In the genomic region with DNA sequence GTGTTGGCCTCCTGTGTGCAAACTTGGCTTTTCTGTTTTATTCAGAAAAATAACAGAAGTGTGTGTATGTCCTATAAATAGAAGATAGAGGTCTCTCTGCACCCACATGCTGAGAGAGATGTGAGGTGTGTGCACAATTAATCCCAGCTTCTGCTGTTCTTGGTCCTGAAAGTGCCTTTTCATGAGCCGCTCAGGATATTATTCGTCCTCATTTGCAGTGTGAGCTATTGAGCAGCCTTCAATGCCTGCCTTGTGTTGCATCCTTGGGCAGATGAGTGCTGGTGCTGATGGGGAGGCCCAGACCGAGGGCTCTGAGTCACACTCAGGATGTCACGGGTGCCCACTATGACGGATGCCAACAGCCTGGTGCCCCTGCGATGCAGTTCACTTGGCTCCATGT, we compare ENCODE assay signal across 23 mouse cellular contexts.
DNase-seq lines count a peak whose midpoint lies in the region; ATAC-seq and TF ChIP-seq lines count a peak whose summit lies in the region.
"Had no signal": no experiment of that assay in that cellular context is flagged by ENCODE, and none has a peak within 500 bp of the region (broad histone marks: within the 10 kb centered on the region; RNA-seq: fewer than 3 reads in every experiment).

No protein-coding gene starts in this region.

- no peak for DNase-seq in kidney, postnatal 0 days (ENCODE audit: low spot score)
- peak; percentile 14 to 31 for DNase-seq in layer of hippocampus, postnatal 14 days (ENCODE audit: low spot score in 2 of 2)
- DNase-seq in layer of hippocampus, adult 18-20 months (ENCODE audit: low spot score in 2 of 2): no peak
- no peak for DNase-seq in midbrain, embryonic 10.5 days (ENCODE audit: low spot score)
- peak; percentile 49 for DNase-seq in midbrain, postnatal 0 days (ENCODE audit: low spot score)
- DNase-seq: adrenal gland, postnatal 25 days; B cell, adult 2 months; cerebellum, postnatal 14 days; gastrocnemius, postnatal 14 days; heart, postnatal 14 days; kidney, adult 18-20 months; kidney, postnatal 4 days; lung, embryonic 14.5 days; lung, postnatal 14 days had no signal

- no peak overlapping the region for H3K4me2 ChIP-seq in kidney, postnatal 0 days (ENCODE audit: low read length)
- H3K4me2 ChIP-seq in kidney, embryonic 16.5 days (replicated peaks; ENCODE audit: low read depth, low read length): no peak overlapping the region
- no peak overlapping the region for H3K4me2 ChIP-seq in midbrain, embryonic 16.5 days (ENCODE audit: low read length)
- H3K4me2 ChIP-seq in midbrain, postnatal 0 days (ENCODE audit: low read depth, low read length, poor library complexity, severe bottlenecking): no peak overlapping the region
- H3K4me2 ChIP-seq: hindbrain, embryonic 12.5 days; kidney, embryonic 15.5 days; limb, embryonic 12.5 days; liver, embryonic 15.5 days; lung, embryonic 14.5 days; neural tube, embryonic 12.5 days had no signal

- H3K27ac ChIP-seq in kidney, postnatal 0 days: no peak overlapping the region
- H3K27ac ChIP-seq in kidney, embryonic 16.5 days (ENCODE audit: low read length): no peak overlapping the region
- H3K27ac ChIP-seq in midbrain, embryonic 16.5 days (ENCODE audit: low read length): no peak overlapping the region
- no peak overlapping the region for H3K27ac ChIP-seq in midbrain, embryonic 10.5 days (replicated peaks)
- no peak overlapping the region for H3K27ac ChIP-seq in midbrain, postnatal 0 days (ENCODE audit: low read depth, low read length)
- H3K27ac ChIP-seq: hindbrain, embryonic 12.5 days; kidney, embryonic 15.5 days; limb, embryonic 12.5 days; liver, embryonic 15.5 days; neural tube, embryonic 12.5 days had no signal

- H3K9me3 ChIP-seq in kidney, postnatal 0 days (replicated peaks; ENCODE audit: low read length): no peaks in the 10 kb centered on the region
- H3K9me3 ChIP-seq in kidney, embryonic 16.5 days (ENCODE audit: low read length): no peaks in the 10 kb centered on the region
- no peaks in the 10 kb centered on the region for H3K9me3 ChIP-seq in midbrain, embryonic 16.5 days (replicated peaks; ENCODE audit: control insufficient read depth, low read length, poor library complexity, severe bottlenecking)
- H3K9me3 ChIP-seq in midbrain, embryonic 10.5 days (replicated peaks): no peaks in the 10 kb centered on the region
- no peaks in the 10 kb centered on the region for H3K9me3 ChIP-seq in midbrain, postnatal 0 days (ENCODE audit: low read length)
- H3K9me3 ChIP-seq: hindbrain, embryonic 12.5 days; kidney, embryonic 15.5 days; limb, embryonic 12.5 days; liver, embryonic 15.5 days; neural tube, embryonic 12.5 days had no signal

- WGBS in kidney, postnatal 0 days: 88% methylated on average over 6 of the region's 6 CpGs
- WGBS in kidney, embryonic 16.5 days: 95% methylated on average over 6 of the region's 6 CpGs
- 66% methylated on average over 6 of the region's 6 CpGs for WGBS in midbrain, embryonic 16.5 days
- 91% methylated on average over 6 of the region's 6 CpGs for WGBS in midbrain, embryonic 10.5 days
- WGBS in midbrain, postnatal 0 days: 75% methylated on average over 6 of the region's 6 CpGs

- no peaks in the 10 kb centered on the region for H3K4me1 ChIP-seq in kidney, postnatal 0 days (replicated peaks; ENCODE audit: insufficient read depth, low read length)
- no peaks in the 10 kb centered on the region for H3K4me1 ChIP-seq in kidney, embryonic 16.5 days (ENCODE audit: insufficient read depth, low read length)
- H3K4me1 ChIP-seq in midbrain, embryonic 16.5 days (ENCODE audit: control insufficient read depth, insufficient read depth, low read length): peaks cover 23% of the 10 kb centered on the region
- peaks cover 12% of the 10 kb centered on the region; the same call in 1 of the 2 replicates for H3K4me1 ChIP-seq in midbrain, embryonic 10.5 days
- H3K4me1 ChIP-seq in midbrain, postnatal 0 days (ENCODE audit: insufficient read depth, low read length): 0 out of 2 replicates have a peak, but pooled peaks cover 7% of the 10 kb centered on the region
- H3K4me1 ChIP-seq: liver, embryonic 15.5 days had no signal

- H3K36me3 ChIP-seq in kidney, postnatal 0 days (ENCODE audit: insufficient read depth, low read length): no peaks in the 10 kb centered on the region
- H3K36me3 ChIP-seq in kidney, embryonic 16.5 days (ENCODE audit: insufficient read depth, low read length): no peaks in the 10 kb centered on the region
- H3K36me3 ChIP-seq in midbrain, embryonic 16.5 days (ENCODE audit: control insufficient read depth, insufficient read depth, low read length): no peaks in the 10 kb centered on the region
- H3K36me3 ChIP-seq in midbrain, embryonic 10.5 days: no peaks in the 10 kb centered on the region
- no peaks in the 10 kb centered on the region for H3K36me3 ChIP-seq in midbrain, postnatal 0 days (ENCODE audit: insufficient read depth, low read length)
- H3K36me3 ChIP-seq: hindbrain, embryonic 12.5 days; kidney, embryonic 15.5 days; limb, embryonic 12.5 days; liver, embryonic 15.5 days; neural tube, embryonic 12.5 days had no signal

- no peak overlapping the region for H3K9ac ChIP-seq in kidney, postnatal 0 days (ENCODE audit: low read depth, low read length)
- no peak overlapping the region for H3K9ac ChIP-seq in kidney, embryonic 16.5 days (replicated peaks; ENCODE audit: low read length)
- 0 out of 2 replicates have a peak overlapping the region, but pooled peaks have one; percentile 6 for H3K9ac ChIP-seq in midbrain, embryonic 16.5 days (ENCODE audit: low read depth, low read length)
- H3K9ac ChIP-seq in midbrain, postnatal 0 days (replicated peaks; ENCODE audit: low read length, poor library complexity, severe bottlenecking): 0 out of 2 replicates have a peak overlapping the region, but pooled peaks have one; percentile 13
- H3K9ac ChIP-seq: hindbrain, embryonic 12.5 days; kidney, embryonic 15.5 days; limb, embryonic 12.5 days; liver, embryonic 15.5 days; lung, embryonic 14.5 days; neural tube, embryonic 12.5 days had no signal

- H3K27me3 ChIP-seq in kidney, postnatal 0 days (ENCODE audit: insufficient read depth, low read length): no peaks in the 10 kb centered on the region
- H3K27me3 ChIP-seq in kidney, embryonic 16.5 days (ENCODE audit: insufficient read depth, low read length): no peaks in the 10 kb centered on the region
- H3K27me3 ChIP-seq in midbrain, embryonic 16.5 days (ENCODE audit: control insufficient read depth, insufficient read depth, low read depth, low read length): no peaks in the 10 kb centered on the region
- H3K27me3 ChIP-seq in midbrain, embryonic 10.5 days (ENCODE audit: low read depth, poor library complexity, severe bottlenecking): no peaks in the 10 kb centered on the region
- no peaks in the 10 kb centered on the region for H3K27me3 ChIP-seq in midbrain, postnatal 0 days (ENCODE audit: insufficient read depth, low read length)
- H3K27me3 ChIP-seq: kidney, embryonic 15.5 days; neural tube, embryonic 12.5 days had no signal

- no peak overlapping the region for H3K4me3 ChIP-seq in kidney, postnatal 0 days (replicated peaks; ENCODE audit: low read depth, low read length)
- no peak overlapping the region for H3K4me3 ChIP-seq in kidney, embryonic 16.5 days (ENCODE audit: low read length)
- no peak overlapping the region for H3K4me3 ChIP-seq in midbrain, embryonic 16.5 days (ENCODE audit: low read depth, low read length)
- no peak overlapping the region for H3K4me3 ChIP-seq in midbrain, embryonic 10.5 days
- H3K4me3 ChIP-seq in midbrain, postnatal 0 days (ENCODE audit: low read depth, low read length): no peak overlapping the region
- H3K4me3 ChIP-seq: erythroblast, embryonic 14.5 days; hindbrain, embryonic 12.5 days; kidney, embryonic 15.5 days; limb, embryonic 12.5 days; liver, embryonic 15.5 days; neural tube, embryonic 12.5 days had no signal

- ATAC-seq in kidney, postnatal 0 days (replicated peaks; ENCODE audit: low FRiP score, low read depth): no peak
- no peak for ATAC-seq in kidney, embryonic 16.5 days (ENCODE audit: low FRiP score, low TSS enrichment)
- ATAC-seq in midbrain, embryonic 16.5 days: peak; percentile 25; the same call in 1 of the 2 replicates
- no peak for ATAC-seq in midbrain, postnatal 0 days (ENCODE audit: low FRiP score)
- ATAC-seq in frontal cortex, adult (ENCODE audit: low TSS enrichment): no peak; the same call in 1 of the 2 replicates

- peak; percentile 30; the same call in 1 of the 2 replicates for TF ChIP-seq CTCF in kidney, postnatal 0 days (IDR thresholded peaks at IDR 0.05; ENCODE audit: low read depth)
- TF ChIP-seq CTCF in midbrain, postnatal 0 days (IDR thresholded peaks at IDR 0.05): peak; percentile 52

Comparison
In these comparisons a context has a peak if more than half of its experiments do, and no peak if none do; other contexts are left out.
1. DNase-seq: peak in layer of hippocampus, postnatal 14 days (2 of 2) and midbrain, postnatal 0 days (single experiment); none in kidney, postnatal 0 days (single experiment), layer of hippocampus, adult 18-20 months (0 of 2) and midbrain, embryonic 10.5 days (single experiment).
2. H3K9ac ChIP-seq: peak in midbrain, embryonic 16.5 days (single experiment) and midbrain, postnatal 0 days (single experiment); none in kidney, postnatal 0 days (single experiment) and kidney, embryonic 16.5 days (single experiment).